Mouse (Mus musculus): ENCODE data around the gene Foxn4.

GRCm38 (mm10) chr5:114239737-114240136 lies 33.9 kb downstream of the Foxn4 start:
- TF ChIP-seq CTCF (IDR thresholded peaks at IDR 0.05; ENCODE audit: low read depth) (no peak), EP300 (IDR thresholded peaks at IDR 0.05; ENCODE audit: low read depth) (no peak)

All from liver, embryonic 14.5 days (tissue).